Mouse (Mus musculus): ENCODE measurements around the gene Nipsnap1. TPM values are rescaled to one million over a fixed set of nuclear protein-coding genes. Genes with fewer than 3 reads are reported as not detected.

The Nipsnap1 gene
- total and polyA plus RNA-seq, 3 experiments = 13.7 to 22.9 TPM; not detected in 1

DNA sequence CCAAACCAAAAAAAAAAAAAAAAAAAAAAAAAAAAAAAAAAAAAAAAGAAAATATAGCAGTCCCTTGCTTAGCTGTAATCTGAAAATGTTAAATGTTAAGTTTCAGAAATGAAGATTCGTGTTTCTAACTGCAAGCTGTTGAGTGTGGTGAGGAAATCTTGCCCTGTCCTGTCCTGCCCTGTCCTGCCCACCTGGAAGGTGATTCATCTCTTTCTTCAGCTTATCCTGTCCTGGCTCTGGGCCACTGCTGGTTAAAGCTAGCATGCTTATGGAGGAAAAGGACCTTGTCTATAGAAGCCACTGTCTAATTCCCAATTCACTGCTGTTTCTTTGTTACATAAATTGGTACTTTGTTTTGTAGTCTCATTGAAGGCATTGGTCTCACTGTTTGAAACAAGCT lies 12.8 kb upstream of the Nipsnap1 start:
- no peak for DNase-seq (ENCODE audit: low read depth, low spot score)
- TF ChIP-seq ZNF384 (IDR thresholded peaks at IDR 0.05; ENCODE audit: low read depth, low read length) (peak; percentile 6; the same call in 1 of the 2 replicates), HCFC1 (IDR thresholded peaks at IDR 0.05; ENCODE audit: low read depth, low read length) (no peak)
- H3K36me3 ChIP-seq (ENCODE audit: control insufficient read depth in 1 of 2, insufficient read depth in 2 of 2, low read length in 2 of 2) = no peaks in the 10 kb centered on the region
- H3K9me3 ChIP-seq (replicated peaks; ENCODE audit: insufficient read depth, low read length) = no peaks in the 10 kb centered on the region
- peaks cover 13 to 15% of the 10 kb centered on the region in 2 experiments for H3K27me3 ChIP-seq (ENCODE audit: control insufficient read depth in 1 of 2, insufficient read depth in 2 of 2, low read length in 2 of 2)
- H3K9ac ChIP-seq (ENCODE audit: control insufficient read depth, low read depth, low read length, poor library complexity, severe bottlenecking) = no peak overlapping the region
- 0 out of 4 replicates have a peak, but pooled peaks cover 0 to 3% of the 10 kb centered on the region in 2 experiments for H3K4me1 ChIP-seq (ENCODE audit: control insufficient read depth in 1 of 2, insufficient read depth in 2 of 2, low read length in 2 of 2)
- H3K79me2 ChIP-seq (ENCODE audit: control insufficient read depth, insufficient read depth, low read length, poor library complexity) = no peaks in the 10 kb centered on the region
- H3K27ac ChIP-seq (ENCODE audit: control insufficient read depth, low read depth, low read length) = no peak overlapping the region
- H3K4me3 ChIP-seq (ENCODE audit: control insufficient read depth in 1 of 2, insufficient read depth in 1 of 2, low read depth in 2 of 2, low read length in 2 of 2) = no peak overlapping the region

DNA sequence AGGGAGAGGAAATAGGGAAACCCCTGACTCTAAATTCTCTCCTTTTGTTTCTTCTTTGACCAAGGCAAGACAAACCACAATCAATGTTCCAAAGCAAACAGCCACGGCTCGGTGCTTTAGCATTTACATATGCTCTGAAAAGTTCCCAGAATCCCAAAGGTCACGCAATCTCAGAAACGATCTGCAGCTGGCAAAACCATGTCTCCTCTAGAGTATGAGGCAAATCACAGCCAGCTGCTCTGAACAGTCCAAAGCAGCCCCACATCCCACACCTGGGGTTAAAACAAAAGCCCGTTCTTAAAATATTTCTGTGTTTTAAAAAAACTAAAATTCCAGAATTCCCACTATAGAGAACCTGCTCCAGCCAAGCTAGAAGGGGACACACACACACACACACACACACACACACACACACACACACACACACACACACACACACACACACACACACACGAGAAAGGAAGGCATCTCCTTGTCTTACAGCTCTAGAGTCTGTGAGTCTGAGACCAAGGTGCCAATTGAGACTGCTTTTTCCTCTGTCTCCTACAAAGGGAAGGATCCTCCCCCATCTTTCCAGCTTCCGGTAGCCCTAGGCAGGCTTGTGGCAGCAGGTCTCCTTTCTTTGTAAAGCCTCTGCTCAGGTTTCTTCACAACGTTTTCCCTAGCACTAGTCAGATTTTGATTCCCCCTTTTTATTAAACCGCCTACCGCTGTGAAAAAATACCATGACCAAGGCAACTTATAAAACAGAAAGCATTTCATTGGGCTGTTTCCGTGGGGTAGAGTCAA lies 11.7 kb upstream of the Nipsnap1 start:
- no peak overlapping the region for H3K9ac ChIP-seq (ENCODE audit: control insufficient read depth, low read depth, low read length, poor library complexity, severe bottlenecking)
- H3K79me2 ChIP-seq (ENCODE audit: control insufficient read depth, insufficient read depth, low read length, poor library complexity) = no peaks in the 10 kb centered on the region
- no peak for DNase-seq (ENCODE audit: low read depth, low spot score)
- H3K4me1 ChIP-seq (ENCODE audit: control insufficient read depth in 1 of 2, insufficient read depth in 2 of 2, low read length in 2 of 2) = 0 out of 4 replicates have a peak, but pooled peaks cover 0 to 3% of the 10 kb centered on the region in 2 experiments
- no peaks in the 10 kb centered on the region for H3K9me3 ChIP-seq (replicated peaks; ENCODE audit: insufficient read depth, low read length)
- no peak overlapping the region for H3K4me3 ChIP-seq (ENCODE audit: control insufficient read depth in 1 of 2, insufficient read depth in 1 of 2, low read depth in 2 of 2, low read length in 2 of 2)
- TF ChIP-seq SMC3 (IDR thresholded peaks at IDR 0.05; ENCODE audit: low read depth, low read length) = no peak
- TF ChIP-seq GABPA (IDR thresholded peaks at IDR 0.05; ENCODE audit: low read depth, low read length) = no peak
- no peak for TF ChIP-seq NELFE (IDR thresholded peaks at IDR 0.05; ENCODE audit: low read depth, low read length)
- TF ChIP-seq ELF1 (IDR thresholded peaks at IDR 0.05; ENCODE audit: low read depth, low read length) = no peak
- no peak for TF ChIP-seq CHD1 (IDR thresholded peaks at IDR 0.05; ENCODE audit: low read depth, low read length)
- TF ChIP-seq MEF2A (IDR thresholded peaks at IDR 0.05; ENCODE audit: extremely low read depth, insufficient replicate concordance, low read depth, low read length, poor library complexity, severe bottlenecking) = no peak
- TF ChIP-seq MAX (IDR thresholded peaks at IDR 0.05; ENCODE audit: low read length) = no peak
- no peak for TF ChIP-seq GATA1 (IDR thresholded peaks at IDR 0.05; ENCODE audit: low read depth, low read length)
- TF ChIP-seq CTCF (IDR thresholded peaks at IDR 0.05 in 2 of 3, conservative IDR thresholded peaks at IDR 0.05 in 1 of 3; ENCODE audit: control insufficient read depth in 1 of 3, insufficient read depth in 1 of 3, low read depth in 2 of 3, low read length in 3 of 3, poor library complexity in 1 of 3, severe bottlenecking in 1 of 3) = no peak
- no peak for TF ChIP-seq RAD21 (IDR thresholded peaks at IDR 0.05; ENCODE audit: low read depth, low read length)
- TF ChIP-seq POLR2AphosphoS2 (IDR thresholded peaks at IDR 0.05; ENCODE audit: low read length) = no peak
- no peak for TF ChIP-seq KAT2A (conservative IDR thresholded peaks at IDR 0.05; ENCODE audit: low read depth, low read length)
- no peak for TF ChIP-seq MYC (IDR thresholded peaks at IDR 0.05; ENCODE audit: low read depth, low read length)
- TF ChIP-seq USF2 (IDR thresholded peaks at IDR 0.05; ENCODE audit: borderline replicate concordance in 1 of 2, insufficient read depth in 1 of 2, low read depth in 1 of 2, low read length in 2 of 2) = no peak
- no peak for TF ChIP-seq MAFK (IDR thresholded peaks at IDR 0.05; ENCODE audit: borderline replicate concordance, low read depth, low read length)
- TF ChIP-seq UBTF (IDR thresholded peaks at IDR 0.05; ENCODE audit: borderline replicate concordance, insufficient read depth, low read depth, low read length) = no peak
- peaks cover 13 to 15% of the 10 kb centered on the region in 2 experiments for H3K27me3 ChIP-seq (ENCODE audit: control insufficient read depth in 1 of 2, insufficient read depth in 2 of 2, low read length in 2 of 2)
- no peaks in the 10 kb centered on the region for H3K36me3 ChIP-seq (ENCODE audit: control insufficient read depth in 1 of 2, insufficient read depth in 2 of 2, low read length in 2 of 2)
- no peak overlapping the region for H3K27ac ChIP-seq (ENCODE audit: control insufficient read depth, low read depth, low read length)
